Mouse (Mus musculus): ENCODE measurements at regions not wholly inside any gene's neighbourhood (a gene's known extent, or its start where the extent isn't known, plus 50 kb on each side); places are given as distances from the start of the nearest gene placed in this dataset.

DNA sequence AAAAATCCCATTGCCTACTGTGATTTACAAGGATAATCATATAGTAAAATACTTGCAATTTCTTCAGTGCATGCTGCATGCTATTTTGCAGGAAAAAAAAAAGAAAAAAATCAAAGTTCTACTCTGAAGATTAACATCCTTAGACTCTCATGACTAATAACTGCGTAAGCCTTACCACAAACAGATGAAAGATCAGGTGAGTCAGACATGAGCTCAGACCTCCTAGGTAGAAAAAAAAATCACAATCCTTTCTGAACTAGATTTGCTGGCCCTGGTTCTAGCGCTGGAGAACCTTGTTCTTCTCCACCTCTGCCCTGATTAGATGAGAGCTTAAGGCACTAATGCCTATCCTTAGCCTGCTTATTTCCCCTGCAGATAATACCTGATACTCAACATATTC, 96.1 kb upstream of the Snap25 start:
- no peak for DNase-seq

DNA sequence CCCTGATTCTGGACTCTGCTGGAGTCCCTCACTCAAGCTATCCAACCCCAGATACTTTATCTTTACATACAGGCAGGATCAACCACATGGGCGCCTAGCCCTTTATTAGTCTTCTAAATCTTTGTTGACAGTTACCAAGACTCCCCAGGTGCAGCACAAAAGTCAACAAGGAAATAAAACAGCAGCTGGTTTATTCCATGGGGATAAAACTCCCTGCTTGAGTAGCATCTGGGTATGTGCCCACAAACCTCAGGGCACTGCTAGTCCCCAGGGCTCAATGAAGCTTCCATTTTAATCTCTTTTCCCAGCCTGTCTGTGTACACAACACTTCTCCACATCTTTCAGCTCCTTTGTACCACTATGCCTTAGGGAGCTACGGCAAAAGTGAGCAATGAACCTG, 95.1 kb upstream of the Snap25 start:
- DNase-seq: no peak

DNA sequence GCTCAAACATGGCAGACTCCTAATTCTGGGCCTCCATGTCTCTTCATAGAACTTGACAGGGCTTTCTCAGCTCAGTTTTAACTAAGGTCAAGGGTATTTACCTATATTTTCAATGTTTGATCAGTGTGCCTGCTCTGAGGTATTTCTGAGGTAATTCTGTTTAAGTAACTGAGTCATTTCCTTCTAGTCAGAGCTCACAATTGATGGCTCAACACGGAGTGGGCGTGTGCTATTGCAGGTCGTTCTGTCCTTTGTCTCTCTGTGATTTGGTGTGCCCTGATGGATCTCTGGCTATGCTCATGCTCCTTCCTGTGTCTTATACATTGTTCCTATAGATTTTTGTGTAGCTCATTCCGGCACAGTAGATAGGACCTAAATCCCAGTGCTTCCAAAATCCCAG, 92.9 kb upstream of the Snap25 start:
- no peak for DNase-seq

DNA sequence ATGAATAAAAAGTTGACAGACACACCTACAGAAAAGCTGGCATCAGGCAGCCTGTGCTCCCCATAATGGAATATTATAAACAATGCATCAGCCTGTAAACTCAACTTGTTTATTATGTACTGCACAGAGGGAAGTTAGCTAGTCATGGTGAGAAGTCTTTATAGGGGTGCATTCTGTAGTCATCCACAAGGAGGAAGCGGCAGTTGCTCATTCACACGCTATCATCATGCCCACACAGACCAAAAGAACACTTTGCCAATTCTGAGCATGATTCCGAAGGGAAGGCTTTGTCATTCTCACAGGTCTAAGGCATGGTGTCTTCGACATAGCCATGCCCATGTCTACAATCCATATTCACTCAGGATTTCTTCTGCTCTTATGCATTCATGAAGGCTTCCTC, 92.3 kb upstream of the Snap25 start:
- DNase-seq: no peak

DNA sequence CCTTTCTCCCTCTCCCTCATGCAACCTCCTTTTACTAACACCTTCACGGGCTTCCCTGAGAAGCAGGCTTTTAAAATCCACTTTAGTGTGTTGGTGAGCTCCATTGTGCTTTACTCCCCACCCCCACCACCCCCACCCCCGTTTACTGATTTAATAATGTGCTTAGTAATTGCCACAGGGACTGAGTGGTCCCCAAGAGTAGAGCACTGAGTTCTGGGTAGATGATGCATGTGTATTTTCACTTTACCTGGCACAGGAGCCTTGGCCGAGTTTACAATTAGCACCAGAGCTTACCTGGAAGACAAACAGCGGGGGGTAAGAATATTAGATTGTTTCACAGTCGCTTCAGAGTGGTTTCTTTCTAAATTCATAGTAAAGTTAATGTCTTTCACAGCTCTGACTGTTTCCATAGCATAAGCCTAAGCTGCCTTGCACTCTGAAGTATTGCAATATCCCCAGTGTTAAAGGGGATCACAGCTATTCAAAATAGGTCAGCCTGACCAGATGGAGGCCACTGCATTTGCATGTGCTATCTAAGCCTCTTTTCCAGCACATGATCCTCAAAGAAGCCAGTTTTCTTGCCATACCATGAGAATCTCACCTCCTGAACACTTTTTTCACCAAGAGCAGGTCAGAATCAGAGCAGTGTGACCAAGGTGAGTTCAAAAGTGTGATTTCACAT, 89.3 kb upstream of the Snap25 start:
- no peak for DNase-seq

DNA sequence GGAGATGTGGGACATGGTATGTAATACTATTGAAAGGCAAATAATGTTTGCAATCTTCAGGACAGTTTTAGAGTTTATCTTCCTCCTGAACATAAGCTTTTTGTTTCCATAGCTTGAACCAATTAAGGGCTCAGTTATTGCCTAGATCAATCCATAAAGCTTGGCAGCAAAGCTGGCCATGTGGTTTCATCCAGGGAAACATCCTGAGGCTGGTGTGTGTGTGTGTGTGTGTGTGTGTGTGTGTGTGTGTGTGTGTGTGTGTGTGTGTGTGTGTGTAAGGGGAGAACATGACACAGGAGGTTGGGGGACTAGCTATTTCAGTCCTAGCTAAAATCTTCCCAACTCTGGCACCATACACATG, 88.8 kb upstream of the Snap25 start:
- no peak for DNase-seq

DNA sequence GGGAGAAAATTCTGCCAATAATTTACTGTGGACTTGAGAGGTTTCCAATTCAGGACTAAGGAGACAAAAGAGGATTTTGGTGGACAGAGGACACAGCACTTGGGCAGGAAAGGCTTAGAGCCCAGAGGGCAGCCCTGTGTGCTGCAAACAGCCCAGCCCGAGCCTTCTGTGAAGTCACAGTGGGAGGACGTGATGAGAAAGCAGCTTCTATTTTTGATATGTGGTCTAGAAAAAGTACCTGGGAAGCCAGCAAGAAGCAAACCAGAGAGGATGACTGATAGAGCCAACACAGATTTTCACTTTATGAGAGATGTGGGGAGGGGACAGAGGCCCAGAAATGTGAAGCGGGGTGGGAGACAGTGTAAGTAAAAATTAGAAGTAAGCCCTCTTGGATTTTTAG, 66.3 kb upstream of the Snap25 start:
- no peak for DNase-seq

DNA sequence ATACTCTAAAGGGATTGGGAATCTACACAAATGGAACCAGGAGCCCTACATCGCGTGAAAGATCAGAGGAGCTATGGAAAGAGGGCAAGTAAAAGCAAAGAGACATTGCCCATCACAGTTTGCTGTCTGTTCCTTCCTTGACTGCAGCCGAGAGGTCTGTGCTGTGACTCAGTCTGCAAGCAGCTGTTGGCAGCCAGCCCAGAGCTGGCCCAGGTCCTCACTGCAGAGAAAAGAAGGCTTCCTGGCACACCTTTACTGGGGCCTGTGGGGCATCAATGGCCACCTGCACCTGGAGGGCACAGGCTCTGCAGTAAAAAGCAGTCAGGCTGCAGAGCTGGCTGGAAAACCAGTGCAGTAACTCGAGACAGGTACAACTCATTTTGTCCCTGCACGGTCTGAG, 64.6 kb upstream of the Snap25 start:
- DNase-seq: peak; percentile 8

DNA sequence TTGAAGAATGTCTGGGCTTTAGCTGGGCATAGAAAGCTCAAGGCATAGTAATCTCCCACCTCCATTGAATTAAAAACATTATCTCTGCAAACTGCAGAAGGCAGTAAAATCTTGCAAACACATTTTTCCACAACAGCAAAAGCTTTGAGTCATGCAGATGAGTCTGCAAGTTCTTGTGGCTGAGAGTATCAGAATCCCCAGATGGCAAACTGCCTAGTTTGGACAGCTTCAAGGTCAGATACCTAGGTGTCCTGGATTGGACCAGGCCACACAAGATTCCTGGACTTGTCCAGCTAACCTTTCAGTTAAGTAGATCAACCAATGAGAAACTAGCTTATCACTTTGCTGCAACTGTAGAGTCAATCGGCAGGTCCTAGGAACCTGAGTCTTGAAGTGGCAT, 62.5 kb upstream of the Snap25 start:
- no peak for DNase-seq

DNA sequence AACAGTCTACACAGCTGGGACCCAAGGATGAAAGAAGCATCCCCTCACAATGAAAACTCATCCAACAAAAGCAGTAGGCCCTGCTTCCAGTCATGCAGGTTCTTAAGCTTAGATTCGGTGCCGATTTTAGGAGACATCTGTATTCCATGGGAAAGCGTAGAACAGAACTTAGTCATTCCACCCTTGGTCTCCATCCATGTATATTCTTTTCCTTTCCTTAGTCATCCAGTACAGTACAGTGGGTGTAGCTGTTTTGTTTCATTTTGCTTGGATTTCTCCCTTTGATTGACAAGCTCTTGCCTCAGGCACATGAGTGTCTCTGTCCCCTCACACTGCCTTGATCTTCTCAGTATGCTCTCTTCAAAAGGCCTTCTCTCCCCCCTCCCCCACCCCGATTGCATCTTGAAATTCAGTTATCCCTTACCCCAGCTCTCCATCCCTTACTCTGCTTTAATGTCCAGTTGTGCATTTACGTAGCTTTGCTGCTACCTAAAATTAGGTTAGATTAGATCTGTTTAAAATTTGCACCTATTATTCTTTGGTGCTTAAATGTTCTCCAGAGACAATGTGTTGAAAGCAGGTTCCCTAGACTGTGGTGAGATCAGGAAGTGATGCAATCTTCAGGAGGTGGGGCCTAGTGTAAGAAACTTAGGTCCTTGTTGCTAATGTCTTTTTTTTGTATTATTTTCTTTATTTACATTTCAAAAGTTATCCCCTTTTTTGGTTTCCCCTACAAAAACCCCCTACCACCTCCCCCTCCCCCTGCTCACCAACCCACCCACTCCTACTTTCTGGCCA, 60.8 kb upstream of the Snap25 start:
- DNase-seq: no peak
